Mouse (Mus musculus): ENCODE data around the gene Limch1. TPM values are rescaled to one million over a fixed set of nuclear protein-coding genes. Genes with fewer than 3 reads are reported as not detected.

The Limch1 gene
- total RNA-seq, 1 experiment: 7.5 TPM

- H3K9me3 ChIP-seq (ENCODE audit: control insufficient read depth, insufficient read depth, low read depth, low read length): no peaks in the 10 kb centered on the region
- in situ Hi-C loops (cut with MboI; ENCODE audit: low sequenced_read_pairs in 2 of 2, unreplicated experiment in 2 of 2): no loop called here
- no peaks in the 10 kb centered on the region for H3K4me1 ChIP-seq (ENCODE audit: control insufficient read depth in 2 of 2, insufficient read depth in 2 of 2, low read length in 2 of 2, poor library complexity in 1 of 2)
- H3K27ac ChIP-seq (ENCODE audit: insufficient read depth, low read depth, low read length, poor library complexity, severe bottlenecking): no peak overlapping the region
- H3K4me3 ChIP-seq (ENCODE audit: insufficient read depth in 1 of 2, low read depth in 1 of 2, low read length in 2 of 2, poor library complexity in 1 of 2, severe bottlenecking in 1 of 2): no peak overlapping the region
- no peak for DNase-seq (ENCODE audit: low read depth, low spot score)
- no peaks in the 10 kb centered on the region; the same call in 1 of the 2 replicates for H3K36me3 ChIP-seq (ENCODE audit: control insufficient read depth, insufficient read depth, low read length, poor library complexity, severe bottlenecking)
- no peak overlapping the region for H3K9ac ChIP-seq (ENCODE audit: insufficient read depth, low read depth, low read length, poor library complexity, severe bottlenecking)
- TF ChIP-seq HCFC1 (IDR thresholded peaks at IDR 0.05; ENCODE audit: borderline replicate concordance, insufficient read depth, low read length) (no peak), ZNF384 (IDR thresholded peaks at IDR 0.05; ENCODE audit: low read depth, low read length) (no peak), MAFK (IDR thresholded peaks at IDR 0.05; ENCODE audit: insufficient read depth, low read depth, low read length) (no peak), ZC3H11A (IDR thresholded peaks at IDR 0.05; ENCODE audit: borderline replicate concordance, low read depth, low read length) (no peak)
These were observed 164.3 kb downstream of the Limch1 start for GRCm38 (mm10) chr5:66909962-66910361.

GRCm38 (mm10) chr5:66910610-66911009 lies 165.0 kb downstream of the Limch1 start:
- no peak overlapping the region for H3K9ac ChIP-seq (ENCODE audit: insufficient read depth, low read depth, low read length, poor library complexity, severe bottlenecking)
- DNase-seq (ENCODE audit: low read depth, low spot score): no peak

DNA sequence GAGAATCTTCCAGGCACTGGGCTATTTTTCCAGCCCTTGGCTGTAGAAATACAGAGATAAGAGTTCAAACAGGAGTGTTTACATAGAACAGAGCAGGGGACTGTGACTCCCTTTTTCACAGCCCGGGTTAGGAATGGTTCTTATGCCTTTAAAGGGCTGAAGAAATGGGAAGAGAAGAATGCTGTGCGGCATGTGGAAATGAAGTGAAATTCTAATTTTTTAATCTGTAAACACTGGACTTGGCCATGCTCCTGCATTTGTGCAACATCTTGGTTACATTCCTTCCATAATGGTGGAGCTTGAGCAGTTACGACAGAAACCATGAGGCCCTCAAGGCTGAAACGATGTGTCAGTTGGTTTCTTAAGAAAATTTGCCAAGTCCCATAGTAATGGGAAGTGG lies 165.4 kb downstream of the Limch1 start:
- Histone ChIP-seq H3K27ac (ENCODE audit: insufficient read depth, low read depth, low read length, poor library complexity, severe bottlenecking) (no peak overlapping the region), H3K9ac (ENCODE audit: insufficient read depth, low read depth, low read length, poor library complexity, severe bottlenecking) (no peak overlapping the region), H3K4me1 (ENCODE audit: control insufficient read depth in 2 of 2, insufficient read depth in 2 of 2, low read length in 2 of 2, poor library complexity in 1 of 2) (no peaks in the 10 kb centered on the region), H3K4me3 (ENCODE audit: insufficient read depth in 1 of 2, low read depth in 1 of 2, low read length in 2 of 2, poor library complexity in 1 of 2, severe bottlenecking in 1 of 2) (no peak overlapping the region), H3K36me3 (ENCODE audit: control insufficient read depth, insufficient read depth, low read length, poor library complexity, severe bottlenecking) (no peaks in the 10 kb centered on the region), H3K9me3 (ENCODE audit: control insufficient read depth, insufficient read depth, low read depth, low read length) (no peaks in the 10 kb centered on the region)
- no peak for DNase-seq (ENCODE audit: low read depth, low spot score)
- in situ Hi-C loops (cut with MboI; ENCODE audit: low sequenced_read_pairs in 2 of 2, unreplicated experiment in 2 of 2): no loop called here
- no peak for TF ChIP-seq ZNF384 (IDR thresholded peaks at IDR 0.05; ENCODE audit: low read depth, low read length)
- no peak for TF ChIP-seq MAFK (IDR thresholded peaks at IDR 0.05; ENCODE audit: insufficient read depth, low read depth, low read length)
- TF ChIP-seq ZC3H11A (IDR thresholded peaks at IDR 0.05; ENCODE audit: borderline replicate concordance, low read depth, low read length): no peak
- no peak for TF ChIP-seq CHD2 (IDR thresholded peaks at IDR 0.05; ENCODE audit: low read depth, low read length)
- no peak for TF ChIP-seq HCFC1 (IDR thresholded peaks at IDR 0.05; ENCODE audit: borderline replicate concordance, insufficient read depth, low read length)

More at GRCm38 (mm10) chr5:66910610-66911009, 165.0 kb downstream of the Limch1 start:
- TF ChIP-seq CHD2 (IDR thresholded peaks at IDR 0.05; ENCODE audit: low read depth, low read length) (no peak), ZNF384 (IDR thresholded peaks at IDR 0.05; ENCODE audit: low read depth, low read length) (no peak), MAFK (IDR thresholded peaks at IDR 0.05; ENCODE audit: insufficient read depth, low read depth, low read length) (no peak), HCFC1 (IDR thresholded peaks at IDR 0.05; ENCODE audit: borderline replicate concordance, insufficient read depth, low read length) (no peak), ZC3H11A (IDR thresholded peaks at IDR 0.05; ENCODE audit: borderline replicate concordance, low read depth, low read length) (no peak)
- Histone ChIP-seq H3K27ac (ENCODE audit: insufficient read depth, low read depth, low read length, poor library complexity, severe bottlenecking) (no peak overlapping the region), H3K4me1 (ENCODE audit: control insufficient read depth in 2 of 2, insufficient read depth in 2 of 2, low read length in 2 of 2, poor library complexity in 1 of 2) (no peaks in the 10 kb centered on the region), H3K36me3 (ENCODE audit: control insufficient read depth, insufficient read depth, low read length, poor library complexity, severe bottlenecking) (no peaks in the 10 kb centered on the region), H3K4me3 (ENCODE audit: insufficient read depth in 1 of 2, low read depth in 1 of 2, low read length in 2 of 2, poor library complexity in 1 of 2, severe bottlenecking in 1 of 2) (no peak overlapping the region), H3K9me3 (ENCODE audit: control insufficient read depth, insufficient read depth, low read depth, low read length) (no peaks in the 10 kb centered on the region)
- in situ Hi-C loops (cut with MboI; ENCODE audit: low sequenced_read_pairs in 2 of 2, unreplicated experiment in 2 of 2): no loop called here

DNA sequence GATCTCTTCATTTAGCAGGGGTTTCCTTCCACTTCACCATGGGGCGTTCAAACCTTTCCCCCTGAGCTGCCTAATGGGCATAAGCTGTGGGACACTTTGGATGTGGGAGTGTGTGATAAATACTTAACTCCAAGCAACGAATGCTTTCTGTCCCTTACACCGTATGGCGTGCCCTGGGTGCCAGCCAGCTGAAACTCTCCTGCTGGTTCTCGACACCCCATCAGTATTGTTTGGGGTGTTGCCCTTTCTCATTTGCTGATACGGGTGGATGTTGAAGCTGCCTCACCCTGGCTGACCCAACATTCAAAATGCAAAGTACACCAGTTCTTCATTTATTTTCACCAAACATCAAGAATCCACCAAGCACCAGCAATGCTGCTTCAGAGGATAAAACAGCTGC lies 168.2 kb downstream of the Limch1 start:
- Histone ChIP-seq H3K36me3 (ENCODE audit: control insufficient read depth, insufficient read depth, low read length, poor library complexity, severe bottlenecking) (no peaks in the 10 kb centered on the region), H3K4me1 (ENCODE audit: control insufficient read depth in 2 of 2, insufficient read depth in 2 of 2, low read length in 2 of 2, poor library complexity in 1 of 2) (no peaks in the 10 kb centered on the region), H3K27ac (ENCODE audit: insufficient read depth, low read depth, low read length, poor library complexity, severe bottlenecking) (no peak overlapping the region), H3K9me3 (ENCODE audit: control insufficient read depth, insufficient read depth, low read depth, low read length) (no peaks in the 10 kb centered on the region), H3K9ac (ENCODE audit: insufficient read depth, low read depth, low read length, poor library complexity, severe bottlenecking) (no peak overlapping the region), H3K4me3 (ENCODE audit: insufficient read depth in 1 of 2, low read depth in 1 of 2, low read length in 2 of 2, poor library complexity in 1 of 2, severe bottlenecking in 1 of 2) (no peak overlapping the region)
- no peak for DNase-seq (ENCODE audit: low read depth, low spot score)
- in situ Hi-C loops (cut with MboI; ENCODE audit: low sequenced_read_pairs in 2 of 2, unreplicated experiment in 2 of 2): no loop called here
- no peak for TF ChIP-seq CHD2 (IDR thresholded peaks at IDR 0.05; ENCODE audit: low read depth, low read length)
- no peak for TF ChIP-seq MAFK (IDR thresholded peaks at IDR 0.05; ENCODE audit: insufficient read depth, low read depth, low read length)
- TF ChIP-seq ZC3H11A (IDR thresholded peaks at IDR 0.05; ENCODE audit: borderline replicate concordance, low read depth, low read length): no peak
- TF ChIP-seq ZNF384 (IDR thresholded peaks at IDR 0.05; ENCODE audit: low read depth, low read length): no peak
- no peak for TF ChIP-seq HCFC1 (IDR thresholded peaks at IDR 0.05; ENCODE audit: borderline replicate concordance, insufficient read depth, low read length)
